Mouse (Mus musculus) G1E (cell line): ENCODE measurements around the gene Noct.

Experiments
- CTCF ChIP-seq: IDR thresholded peaks from 2 replicates; pipeline ENCODE4 v1.5.1; 2012; ENCODE audit warnings: low read depth, low read length, inconsistent platforms, mixed read lengths
- TAL1 ChIP-seq: conservative IDR thresholded peaks from 2 replicates; pipeline ENCODE4 v1.6.1; 2012; ENCODE audit warnings: low read depth, low read length, inconsistent platforms, mixed read lengths

- TF ChIP-seq CTCF (no peak), TAL1 (no peak)
Measured at GRCm38 (mm10) chr3:51294251-51294650, 70.0 kb downstream of the Noct start.
